Mouse (Mus musculus) ES-E14 (cell line): ENCODE measurements at regions not wholly inside any gene's neighbourhood (a gene's known extent, or its start where the extent isn't known, plus 50 kb on each side); places are given as distances from the start of the nearest gene placed in this dataset.

Source experiments
- CHD2 ChIP-seq: IDR thresholded peaks from 2 replicates; pipeline ENCODE4 v1.6.1; 2014; ENCODE audit warnings: mild to moderate bottlenecking, low read depth, low read length, inconsistent platforms
- HCFC1 ChIP-seq: IDR thresholded peaks from 2 replicates; pipeline ENCODE4 v1.6.1; 2012; ENCODE audit warnings: low read length, inconsistent platforms, borderline replicate concordance; ENCODE audit not compliant: insufficient read depth
- MAFK ChIP-seq: IDR thresholded peaks from 2 replicates; pipeline ENCODE4 v1.6.1; 2014; ENCODE audit warnings: mild to moderate bottlenecking, low read depth, low read length, inconsistent platforms; ENCODE audit not compliant: insufficient read depth
- ZC3H11A ChIP-seq: IDR thresholded peaks from 2 replicates; pipeline ENCODE4 v1.6.1; 2012; ENCODE audit warnings: low read depth, mild to moderate bottlenecking, inconsistent platforms, low read length, borderline replicate concordance
- ZNF384 ChIP-seq: IDR thresholded peaks from 2 replicates; pipeline ENCODE4 v1.6.1; 2012; ENCODE audit warnings: low read depth, low read length, inconsistent platforms

DNA sequence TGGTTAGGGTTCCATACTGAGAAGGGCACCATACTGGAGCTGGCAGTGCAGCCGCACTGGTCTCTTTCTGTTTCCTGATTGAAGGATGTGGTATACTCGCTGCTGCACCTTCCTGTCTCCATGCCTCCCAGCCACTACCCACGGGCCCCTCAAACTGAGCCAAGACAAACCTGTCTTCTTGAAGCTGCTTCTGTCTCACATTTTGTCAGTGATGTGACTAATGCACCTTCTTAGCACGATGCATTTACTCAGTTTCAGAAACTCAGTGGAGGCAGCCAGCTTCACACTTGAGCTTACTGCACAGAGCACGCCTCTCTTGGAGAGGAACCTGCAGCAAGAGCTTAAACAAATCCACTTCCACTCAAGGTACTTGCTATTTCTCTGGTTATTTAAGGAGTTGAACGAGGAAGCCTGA, 293.6 kb downstream of the Spry2 start:
- TF ChIP-seq HCFC1: no peak
- no peak for TF ChIP-seq ZC3H11A
- no peak for TF ChIP-seq CHD2
- TF ChIP-seq MAFK: no peak
- no peak for TF ChIP-seq ZNF384
